Mouse (Mus musculus) thymus, postnatal 36 days (tissue): ENCODE results near the gene Ifna9.
"Not testable (repeated sequence)": the region's sequence is repeated elsewhere in the genome, so short reads cannot be mapped to it uniquely, and the experiment has no call there.

Experiments
- DNase-seq, 2 experiments: peaks; one replicate each; pipeline ENCODE4 v3.0.0; 2022; ENCODE audit warnings: mixed read lengths in 2 of 2

Ifna9 gene

GRCm38 (mm10) chr4:88592285-88592684, at the start of gene Ifna9:
Gene Ifna9, minus strand, starts transcription at chr4:88592385.
- no peak for DNase-seq

- DNase-seq, result peak; percentile 78 to 90
These were observed 49.1 kb upstream of the Ifna9 start for GRCm38 (mm10) chr4:88641077-88641831.

GRCm38 (mm10) chr4:88640704-88641076, 48.5 kb upstream of the Ifna9 start:
- no peak for DNase-seq

- no peak for DNase-seq
These were observed 42.1 kb upstream of the Ifna9 start, which contains the start of gene C87499 for GRCm38 (mm10) chr4:88634311-88634710. Gene C87499, minus strand, starts transcription at chr4:88634411.

- no peak for DNase-seq
These were observed 11.1 kb upstream of the Ifna9 start, which contains the start of gene Ifna12 for GRCm38 (mm10) chr4:88603276-88603675. Gene Ifna12, minus strand, starts transcription at chr4:88603376.

GRCm38 (mm10) chr4:88571698-88572097, 20.5 kb downstream of the Ifna9 start, which contains the start of gene Ifna14:
Gene Ifna14, minus strand, starts transcription at chr4:88571798.
- no peak for DNase-seq

- DNase-seq, result no peak
These were observed 30.4 kb downstream of the Ifna9 start for GRCm38 (mm10) chr4:88561791-88562190.

- DNase-seq, result not testable (repeated sequence)
These were observed 34.0 kb downstream of the Ifna9 start, which contains the start of gene Ifna15 for GRCm38 (mm10) chr4:88558145-88558544. Gene Ifna15, minus strand, starts transcription at chr4:88558245.

- peak; percentile 74 to 76 for DNase-seq
These were observed 41.8 kb downstream of the Ifna9 start for GRCm38 (mm10) chr4:88550161-88550945.

GRCm38 (mm10) chr4:88547986-88548385, 44.2 kb downstream of the Ifna9 start:
- DNase-seq, result no peak

- no peak for DNase-seq
These were observed 48.4 kb downstream of the Ifna9 start for GRCm38 (mm10) chr4:88543649-88544234.
